Mouse (Mus musculus): Measurements from ENCODE around the gene Ccnjl. TPM values are rescaled to one million over a fixed set of nuclear protein-coding genes. Genes with fewer than 3 reads are reported as not detected.
A peak's percentile ranks its signal among the peaks of the same experiment; 100 is the strongest.

Ccnjl gene
- polyA plus RNA-seq, 1 experiment = 7.9 TPM

DNA sequence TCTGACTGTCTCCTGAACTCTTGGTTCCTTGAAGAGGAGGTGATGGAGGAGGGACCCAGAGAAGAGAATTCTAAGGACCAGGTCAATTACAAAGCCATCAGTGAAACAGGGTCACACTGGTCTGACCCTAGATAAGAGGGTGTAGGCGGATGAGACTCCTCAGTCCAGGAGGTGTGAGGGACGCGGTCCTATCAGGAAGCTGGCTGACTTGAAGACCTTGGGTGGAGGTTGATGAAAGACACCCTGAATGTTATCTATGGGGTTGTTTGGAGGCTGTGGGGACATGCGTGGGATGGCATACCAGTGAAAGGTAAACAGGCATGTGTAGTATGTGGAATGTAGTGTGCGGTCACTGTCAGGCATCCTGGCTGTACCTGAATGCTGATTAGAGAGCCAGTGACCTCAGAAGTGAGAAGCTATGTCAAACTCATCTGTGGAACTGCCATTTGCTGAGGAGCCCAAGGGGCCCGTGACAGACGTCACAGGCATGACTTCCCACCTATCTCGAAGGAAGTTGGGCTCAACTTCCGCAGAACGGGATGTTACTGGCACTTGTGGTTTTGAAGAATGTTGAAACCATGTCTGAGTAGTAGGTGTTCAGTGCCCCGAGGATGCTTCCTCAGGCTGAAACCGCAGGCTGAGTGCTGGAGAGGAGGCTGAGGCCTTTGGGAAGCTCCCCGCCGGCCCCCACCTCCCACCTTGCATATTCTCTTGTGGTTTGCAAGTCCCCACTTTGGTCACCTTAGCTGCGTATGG, 15.3 kb downstream of the Ccnjl start:
- H3K27ac ChIP-seq (ENCODE audit: insufficient read depth, low read depth, low read length) = no peak overlapping the region
- 0 out of 2 replicates have a peak, but pooled peaks cover 2% of the 10 kb centered on the region for H3K36me3 ChIP-seq (ENCODE audit: control insufficient read depth, insufficient read depth, low read length)
- no peak overlapping the region for H3K4me3 ChIP-seq (ENCODE audit: low read depth, low read length)
- peaks cover 21% of the 10 kb centered on the region for H3K4me1 ChIP-seq (ENCODE audit: control insufficient read depth, insufficient read depth, insufficient read length, low read length)
- no peaks in the 10 kb centered on the region for H3K27me3 ChIP-seq (ENCODE audit: control insufficient read depth, insufficient read depth, low read length)
- TF ChIP-seq CTCF (IDR thresholded peaks at IDR 0.05; ENCODE audit: extremely low read depth, insufficient read length, insufficient replicate concordance, low read depth, low read length) (no peak), POLR2A (IDR thresholded peaks at IDR 0.05; ENCODE audit: low read depth, low read length) (no peak)
- WGBS = 83% methylated on average over 15 of the region's 15 CpGs

GRCm38 (mm10) chr11:43544819-43545218, 16.2 kb downstream of the Ccnjl start:
- H3K27ac ChIP-seq (ENCODE audit: insufficient read depth, low read depth, low read length) = no peak overlapping the region
- WGBS = 80% methylated on average over 7 of the region's 7 CpGs
- no peak for TF ChIP-seq POLR2A (IDR thresholded peaks at IDR 0.05; ENCODE audit: low read depth, low read length)
- TF ChIP-seq CTCF (IDR thresholded peaks at IDR 0.05; ENCODE audit: extremely low read depth, insufficient read length, insufficient replicate concordance, low read depth, low read length) = no peak
- peaks cover 28% of the 10 kb centered on the region for H3K4me1 ChIP-seq (ENCODE audit: control insufficient read depth, insufficient read depth, insufficient read length, low read length)
- no peaks in the 10 kb centered on the region for H3K27me3 ChIP-seq (ENCODE audit: control insufficient read depth, insufficient read depth, low read length)
- 0 out of 2 replicates have a peak, but pooled peaks cover 2% of the 10 kb centered on the region for H3K36me3 ChIP-seq (ENCODE audit: control insufficient read depth, insufficient read depth, low read length)
- no peak overlapping the region for H3K4me3 ChIP-seq (ENCODE audit: low read depth, low read length)

DNA sequence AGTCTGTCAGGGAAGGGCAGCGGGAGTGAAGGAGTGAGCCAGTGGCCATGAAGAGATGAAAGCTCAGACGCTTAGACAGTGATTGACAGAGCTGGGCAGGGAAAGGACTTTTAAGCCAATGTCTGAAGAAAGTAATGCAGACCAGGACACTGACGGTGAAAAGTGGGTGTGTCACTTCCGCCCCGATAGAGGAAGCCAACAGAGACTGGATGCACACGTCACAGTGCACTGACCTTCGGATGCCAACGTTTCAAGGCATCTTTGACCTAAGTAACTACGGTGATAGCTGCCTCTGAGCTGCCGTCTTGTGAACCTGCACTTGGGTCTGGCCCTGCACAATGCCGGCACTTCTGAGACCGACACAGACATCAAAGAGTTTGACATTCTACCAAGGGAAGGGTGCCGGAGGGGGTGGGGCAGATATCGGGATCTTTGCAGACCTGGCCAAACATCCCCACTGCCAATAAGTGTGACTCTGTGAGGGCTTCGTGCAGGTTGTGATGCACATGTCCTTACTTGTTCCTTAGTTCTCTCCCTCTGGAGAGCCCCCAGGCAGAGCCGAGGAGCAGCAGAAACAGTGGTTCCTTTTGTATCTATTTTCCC, 17.4 kb downstream of the Ccnjl start:
- H3K4me3 ChIP-seq (ENCODE audit: low read depth, low read length) = peak overlapping the region; percentile 40

DNA sequence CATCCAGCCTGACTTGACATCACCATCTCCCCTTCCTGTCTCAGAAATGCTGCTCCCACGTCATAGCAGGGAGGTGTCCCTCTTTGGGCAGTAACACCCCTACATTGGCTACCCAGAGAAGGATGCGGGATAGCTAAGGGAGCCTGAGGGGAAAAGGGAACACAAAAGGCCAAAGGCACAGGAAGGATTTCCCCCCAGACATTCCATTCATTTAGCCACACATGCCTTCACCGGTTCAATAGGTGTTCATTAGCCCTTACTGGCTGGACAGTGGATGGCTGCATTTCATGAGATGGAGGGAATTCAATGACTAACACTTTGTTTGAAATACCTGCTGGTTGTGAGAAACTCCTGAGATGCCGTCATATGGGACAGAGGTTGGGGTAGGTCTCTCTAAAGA, 18.1 kb downstream of the Ccnjl start:
- Histone ChIP-seq H3K4me3 (ENCODE audit: low read depth, low read length) (no peak overlapping the region), H3K27ac (ENCODE audit: insufficient read depth, low read depth, low read length) (peak overlapping the region; percentile 39; the same call in 1 of the 2 replicates), H3K36me3 (ENCODE audit: control insufficient read depth, insufficient read depth, low read length) (no peaks in the 10 kb centered on the region), H3K4me1 (ENCODE audit: control insufficient read depth, insufficient read depth, insufficient read length, low read length) (peaks cover 39% of the 10 kb centered on the region), H3K27me3 (ENCODE audit: control insufficient read depth, insufficient read depth, low read length) (no peaks in the 10 kb centered on the region)
- WGBS = 87% methylated on average over 4 of the region's 4 CpGs
- no peak for TF ChIP-seq CTCF (IDR thresholded peaks at IDR 0.05; ENCODE audit: extremely low read depth, insufficient read length, insufficient replicate concordance, low read depth, low read length)
- TF ChIP-seq POLR2A (IDR thresholded peaks at IDR 0.05; ENCODE audit: low read depth, low read length) = no peak

More for the DNA sequence above, 17.4 kb downstream of the Ccnjl start:
- 27% methylated on average over 16 of the region's 16 CpGs for WGBS
- peaks cover 36% of the 10 kb centered on the region for H3K4me1 ChIP-seq (ENCODE audit: control insufficient read depth, insufficient read depth, insufficient read length, low read length)
- TF ChIP-seq CTCF (IDR thresholded peaks at IDR 0.05; ENCODE audit: extremely low read depth, insufficient read length, insufficient replicate concordance, low read depth, low read length) (no peak), POLR2A (IDR thresholded peaks at IDR 0.05; ENCODE audit: low read depth, low read length) (no peak)
- H3K36me3 ChIP-seq (ENCODE audit: control insufficient read depth, insufficient read depth, low read length) = 0 out of 2 replicates have a peak, but pooled peaks cover 2% of the 10 kb centered on the region
- peak overlapping the region; percentile 66 for H3K27ac ChIP-seq (ENCODE audit: insufficient read depth, low read depth, low read length)
- no peaks in the 10 kb centered on the region for H3K27me3 ChIP-seq (ENCODE audit: control insufficient read depth, insufficient read depth, low read length)

GRCm38 (mm10) chr11:43548148-43548547, 19.6 kb downstream of the Ccnjl start:
- Histone ChIP-seq H3K36me3 (ENCODE audit: control insufficient read depth, insufficient read depth, low read length) (no peaks in the 10 kb centered on the region), H3K4me3 (ENCODE audit: low read depth, low read length) (no peak overlapping the region), H3K4me1 (ENCODE audit: control insufficient read depth, insufficient read depth, insufficient read length, low read length) (peaks cover 46% of the 10 kb centered on the region), H3K27ac (ENCODE audit: insufficient read depth, low read depth, low read length) (peak overlapping the region; percentile 96), H3K27me3 (ENCODE audit: control insufficient read depth, insufficient read depth, low read length) (no peaks in the 10 kb centered on the region)
- 14% methylated on average over 7 of the region's 7 CpGs for WGBS
- no peak for TF ChIP-seq CTCF (IDR thresholded peaks at IDR 0.05; ENCODE audit: extremely low read depth, insufficient read length, insufficient replicate concordance, low read depth, low read length)
- no peak for TF ChIP-seq POLR2A (IDR thresholded peaks at IDR 0.05; ENCODE audit: low read depth, low read length)

DNA sequence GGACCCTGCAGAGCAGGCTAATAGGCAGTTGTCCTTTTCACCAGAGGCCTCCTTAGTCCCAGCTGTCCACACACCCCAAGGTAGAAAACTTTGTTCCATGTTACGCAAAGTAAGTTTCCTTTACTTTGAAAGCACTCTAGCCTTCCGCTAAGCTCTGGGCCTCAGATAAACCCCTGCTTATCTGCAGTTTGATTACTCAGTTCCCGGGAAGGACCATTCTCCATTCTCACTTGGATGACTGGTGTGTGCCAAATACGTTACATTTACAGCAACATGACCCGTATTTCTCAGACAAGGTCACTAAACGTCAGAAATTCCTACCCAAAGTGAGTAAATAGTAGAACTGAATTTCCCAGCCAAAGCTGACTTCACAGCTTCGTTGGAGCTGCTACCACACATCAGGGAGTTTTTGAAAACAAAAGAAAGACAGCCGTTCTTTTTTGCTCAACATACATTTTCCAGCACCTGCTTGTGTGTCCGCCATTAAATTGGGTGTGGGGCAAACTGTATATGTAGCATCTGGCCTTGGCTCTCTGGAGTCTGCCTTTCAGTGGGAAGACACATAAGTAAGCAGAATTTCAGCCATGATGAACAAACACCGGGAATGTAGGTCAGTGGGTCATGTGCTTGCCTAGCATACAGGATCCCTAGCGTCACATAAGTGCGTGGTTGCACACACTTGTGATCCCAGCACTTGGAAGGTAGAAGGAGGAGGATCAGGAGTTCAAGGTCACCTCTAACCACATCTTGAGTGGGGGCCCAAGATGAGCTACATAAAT, 20.3 kb downstream of the Ccnjl start:
- Histone ChIP-seq H3K4me3 (ENCODE audit: low read depth, low read length) (no peak overlapping the region), H3K4me1 (ENCODE audit: control insufficient read depth, insufficient read depth, insufficient read length, low read length) (peaks cover 46% of the 10 kb centered on the region), H3K36me3 (ENCODE audit: control insufficient read depth, insufficient read depth, low read length) (no peaks in the 10 kb centered on the region), H3K27ac (ENCODE audit: insufficient read depth, low read depth, low read length) (peak overlapping the region; percentile 96), H3K27me3 (ENCODE audit: control insufficient read depth, insufficient read depth, low read length) (no peaks in the 10 kb centered on the region)
- TF ChIP-seq CTCF (IDR thresholded peaks at IDR 0.05; ENCODE audit: extremely low read depth, insufficient read length, insufficient replicate concordance, low read depth, low read length) (no peak), POLR2A (IDR thresholded peaks at IDR 0.05; ENCODE audit: low read depth, low read length) (no peak)
- WGBS = 17% methylated on average over 12 of the region's 12 CpGs
